Mouse (Mus musculus) spleen, adult 2 months (tissue): ENCODE measurements around the gene Gm5737.

ENCODE experiments used
- CTCF ChIP-seq: fragments of 200-500 bp; IDR thresholded peaks from 2 replicates; pipeline ENCODE4 v1.5.1; 2011; ENCODE audit warnings: mild to moderate bottlenecking, inconsistent platforms; ENCODE audit not compliant: insufficient read depth, insufficient read length, insufficient replicate concordance; ENCODE audit errors: extremely low read depth
- POLR2A ChIP-seq: fragments of 200-500 bp; IDR thresholded peaks from 2 replicates; pipeline ENCODE4 v1.6.1; 2011; ENCODE audit warnings: low read depth, low read length, inconsistent platforms

DNA sequence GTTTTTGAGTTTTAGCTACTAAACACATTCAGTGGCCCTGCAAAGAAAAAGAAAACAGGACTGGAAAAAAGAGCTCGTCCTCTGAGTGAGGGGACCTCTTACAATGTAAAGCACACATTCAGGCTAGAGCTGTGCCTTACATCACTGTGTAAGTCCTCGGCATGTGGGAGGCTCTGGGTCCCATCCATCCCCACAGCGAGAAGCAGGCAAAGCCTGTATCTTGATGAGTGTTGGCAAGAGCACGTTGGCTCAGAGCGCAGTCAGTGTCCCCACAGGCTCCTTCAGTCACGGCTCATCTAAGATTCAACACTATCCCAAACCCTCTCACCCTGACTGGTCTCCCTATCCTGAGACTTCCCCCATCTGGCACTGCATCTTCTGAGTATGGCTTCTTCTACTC lies 66.1 kb downstream of the Gm5737 start:
- TF ChIP-seq CTCF (no peak), POLR2A (no peak)
